ENCODE assay signal across 9 mouse cellular contexts in the genomic region with DNA sequence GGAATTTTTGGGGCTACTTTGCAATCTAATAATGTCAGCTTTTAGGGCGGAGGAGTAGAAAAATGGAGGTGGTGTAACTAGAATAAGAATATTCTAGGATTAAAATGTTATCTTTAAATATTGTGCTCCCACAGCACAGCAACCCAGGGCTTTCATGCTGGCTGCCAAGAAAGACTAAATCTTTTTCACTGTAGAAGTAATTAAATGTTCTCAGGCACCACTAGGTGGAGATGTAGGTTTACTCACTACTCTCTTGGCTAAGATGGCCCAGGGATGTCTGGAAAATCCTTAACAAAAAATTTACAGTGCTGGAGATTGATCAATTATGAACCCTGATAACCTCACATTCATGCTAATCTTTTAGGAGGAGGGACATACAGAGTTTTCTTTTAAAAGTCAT.
A peak's percentile ranks its signal among the peaks of the same experiment; 100 is the strongest.
DNase-seq lines count a peak whose midpoint lies in the region; ATAC-seq and TF ChIP-seq lines count a peak whose summit lies in the region.
"Had no signal": no experiment of that assay in that cellular context is flagged by ENCODE, and none has a peak within 500 bp of the region (broad histone marks: within the 10 kb centered on the region; RNA-seq: fewer than 3 reads in every experiment).

No protein-coding gene starts in this region.

- no peak for TF ChIP-seq EP300 in lung, postnatal 0 days (IDR thresholded peaks at IDR 0.05)

- peak; percentile 56 for TF ChIP-seq CTCF in lung, postnatal 0 days (IDR thresholded peaks at IDR 0.05)

- H3K9ac ChIP-seq in forebrain, embryonic 11.5 days (ENCODE audit: low read length), result no peak overlapping the region
- H3K9ac ChIP-seq in lung, postnatal 0 days (replicated peaks; ENCODE audit: low read depth), result no peak overlapping the region
- H3K9ac ChIP-seq in hindbrain, embryonic 15.5 days, result no peak overlapping the region
- H3K9ac ChIP-seq: embryonic facial prominence, embryonic 15.5 days had no signal

- DNase-seq in forebrain, embryonic 11.5 days (ENCODE audit: low spot score), result no peak
- DNase-seq in forebrain, embryonic 10.5 days (ENCODE audit: extremely low spot score, low spot score), result no peak
- DNase-seq in lung, postnatal 0 days (ENCODE audit: low spot score), result peak; percentile 56
- no peak for DNase-seq in lung, postnatal 4 days
- DNase-seq in retina, postnatal 1 day, result peak; percentile 73
- no peak for DNase-seq in spleen, postnatal 36 days (ENCODE audit: low spot score in 2 of 2)
- DNase-seq in cerebellum, adult 9-11 months, result no peak

- H3K36me3 ChIP-seq in forebrain, embryonic 11.5 days (ENCODE audit: control insufficient read depth, insufficient read depth, low read length), result no peaks in the 10 kb centered on the region
- no peaks in the 10 kb centered on the region for H3K36me3 ChIP-seq in forebrain, embryonic 10.5 days (replicated peaks)
- H3K36me3 ChIP-seq in lung, postnatal 0 days (ENCODE audit: insufficient read depth, low read length), result no peaks in the 10 kb centered on the region
- H3K36me3 ChIP-seq in hindbrain, embryonic 15.5 days, result no peaks in the 10 kb centered on the region
- H3K36me3 ChIP-seq: embryonic facial prominence, embryonic 15.5 days had no signal

- WGBS in forebrain, embryonic 11.5 days, result 36% methylated on average over 1 of the region's 1 CpGs
- 69% methylated on average over 1 of the region's 1 CpGs for WGBS in forebrain, embryonic 10.5 days
- WGBS in lung, postnatal 0 days, result 53% methylated on average over 1 of the region's 1 CpGs
- WGBS in hindbrain, embryonic 15.5 days, result 49% methylated on average over 1 of the region's 1 CpGs

- H3K4me3 ChIP-seq in forebrain, embryonic 11.5 days (ENCODE audit: low read depth, low read length), result no peak overlapping the region
- H3K4me3 ChIP-seq in forebrain, embryonic 10.5 days, result no peak overlapping the region
- H3K4me3 ChIP-seq in lung, postnatal 0 days (ENCODE audit: low read depth, low read length), result no peak overlapping the region
- H3K4me3 ChIP-seq in hindbrain, embryonic 15.5 days, result no peak overlapping the region
- H3K4me3 ChIP-seq: embryonic facial prominence, embryonic 15.5 days had no signal

- H3K27ac ChIP-seq in forebrain, embryonic 11.5 days (ENCODE audit: low read depth, low read length), result no peak overlapping the region
- no peak overlapping the region for H3K27ac ChIP-seq in forebrain, embryonic 10.5 days
- H3K27ac ChIP-seq in lung, postnatal 0 days (ENCODE audit: low read length), result no peak overlapping the region
- no peak overlapping the region for H3K27ac ChIP-seq in hindbrain, embryonic 15.5 days (replicated peaks)
- H3K27ac ChIP-seq: embryonic facial prominence, embryonic 15.5 days had no signal

- peaks cover 6% of the 10 kb centered on the region; the same call in 1 of the 2 replicates for H3K4me1 ChIP-seq in forebrain, embryonic 11.5 days (replicated peaks; ENCODE audit: control insufficient read depth, insufficient read depth, low read length)
- peaks cover 32% of the 10 kb centered on the region for H3K4me1 ChIP-seq in forebrain, embryonic 10.5 days
- H3K4me1 ChIP-seq in lung, postnatal 0 days (ENCODE audit: insufficient read depth, low read depth, low read length), result no peaks in the 10 kb centered on the region
- peaks cover 19% of the 10 kb centered on the region for H3K4me1 ChIP-seq in hindbrain, embryonic 15.5 days (replicated peaks)

- H3K9me3 ChIP-seq in forebrain, embryonic 11.5 days (ENCODE audit: control insufficient read depth, low read length), result no peaks in the 10 kb centered on the region
- no peaks in the 10 kb centered on the region for H3K9me3 ChIP-seq in forebrain, embryonic 10.5 days
- no peaks in the 10 kb centered on the region for H3K9me3 ChIP-seq in lung, postnatal 0 days (ENCODE audit: low read length)
- H3K9me3 ChIP-seq in hindbrain, embryonic 15.5 days, result no peaks in the 10 kb centered on the region
- H3K9me3 ChIP-seq: embryonic facial prominence, embryonic 15.5 days had no signal

- H3K27me3 ChIP-seq in forebrain, embryonic 11.5 days (ENCODE audit: control insufficient read depth, insufficient read depth, low read length), result no peaks in the 10 kb centered on the region
- peaks cover 14% of the 10 kb centered on the region for H3K27me3 ChIP-seq in forebrain, embryonic 10.5 days (ENCODE audit: poor library complexity, severe bottlenecking)
- H3K27me3 ChIP-seq in lung, postnatal 0 days (replicated peaks; ENCODE audit: insufficient read depth, low read length), result no peaks in the 10 kb centered on the region
- no peaks in the 10 kb centered on the region for H3K27me3 ChIP-seq in hindbrain, embryonic 15.5 days
- H3K27me3 ChIP-seq: embryonic facial prominence, embryonic 15.5 days had no signal

- no peak overlapping the region for H3K4me2 ChIP-seq in forebrain, embryonic 11.5 days (ENCODE audit: low read depth, low read length, severe bottlenecking)
- no peak overlapping the region for H3K4me2 ChIP-seq in lung, postnatal 0 days (replicated peaks; ENCODE audit: low read depth, low read length)
- H3K4me2 ChIP-seq in hindbrain, embryonic 15.5 days, result no peak overlapping the region
- H3K4me2 ChIP-seq: embryonic facial prominence, embryonic 15.5 days had no signal

- ATAC-seq in forebrain, embryonic 11.5 days (replicated peaks; ENCODE audit: low FRiP score), result peak; percentile 45; the same call in 1 of the 2 replicates
- no peak for ATAC-seq in lung, postnatal 0 days
- peak; percentile 85 for ATAC-seq in hindbrain, embryonic 15.5 days (ENCODE audit: low FRiP score, low read depth)

Comparison
In these comparisons a context has a peak if more than half of its experiments do, and no peak if none do; other contexts are left out.
1. DNase-seq: peak in lung, postnatal 0 days (single experiment) and retina, postnatal 1 day (single experiment); none in forebrain, embryonic 11.5 days (single experiment), forebrain, embryonic 10.5 days (single experiment), lung, postnatal 4 days (0 of 2), spleen, postnatal 36 days (0 of 2) and cerebellum, adult 9-11 months (single experiment).